Mouse (Mus musculus): Measurements from ENCODE around the gene Gm14444. TPM values are rescaled to one million over a fixed set of nuclear protein-coding genes. Genes with fewer than 3 reads are reported as not detected.
"Not testable (repeated sequence)": the region's sequence is repeated elsewhere in the genome, so short reads cannot be mapped to it uniquely, and the experiment has no call there.

Gene Gm14444
- total RNA-seq (2014; fragmentation: Nextera tagmentation) (not detected in 2 replicates), total RNA-seq (2017) (not detected in 2 replicates)

GRCm38 (mm10) chr2:175010022-175010421, at the start of gene Gm14444:
TSS of gene Gm14444 (plus strand) at chr2:175010241.
- ATAC-seq (replicated peaks; ENCODE audit: poor library complexity, severe bottlenecking) = not testable (repeated sequence)

DNA sequence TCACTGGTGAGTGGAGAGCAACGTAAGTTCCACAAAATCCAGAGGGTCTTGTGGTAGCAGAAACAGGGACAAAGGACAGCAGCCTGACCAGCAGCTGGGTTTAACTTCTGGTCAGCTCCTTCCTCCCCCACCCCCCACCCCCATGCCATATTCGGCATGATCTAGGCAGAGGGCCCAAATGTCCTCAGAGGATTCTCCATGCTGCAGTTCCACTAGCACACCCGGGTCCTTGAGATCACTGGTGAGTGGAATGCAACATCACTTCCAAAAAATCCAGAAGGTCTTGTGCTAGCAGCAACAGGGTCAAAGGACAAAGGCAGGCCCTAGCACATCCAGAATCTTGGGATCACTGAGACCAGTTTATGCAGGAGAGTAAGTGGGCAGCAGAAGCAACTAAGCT, 44.6 kb upstream of the Gm14444 start:
- ATAC-seq (replicated peaks; ENCODE audit: poor library complexity, severe bottlenecking) = not testable (repeated sequence)

DNA sequence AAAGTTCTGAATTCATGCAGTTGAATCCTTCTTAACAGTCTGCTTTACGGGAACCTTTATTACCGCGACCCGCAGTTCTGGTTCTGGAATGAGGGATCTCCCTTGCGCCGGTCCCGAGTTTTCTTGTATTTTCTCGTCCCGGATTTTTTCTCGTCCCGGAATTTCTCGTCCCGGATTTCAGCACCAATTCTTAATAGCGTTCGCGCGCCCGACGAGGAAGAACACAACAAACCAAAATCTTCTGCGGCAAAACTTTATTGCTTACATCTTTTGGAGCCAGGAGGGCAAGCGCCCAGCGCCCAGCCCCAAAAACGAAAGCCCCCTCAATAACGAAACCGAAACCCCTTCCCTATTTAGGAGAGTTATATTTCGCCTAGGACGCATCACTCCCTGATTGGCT, 34.2 kb downstream of the Gm14444 start:
- not testable (repeated sequence) for ATAC-seq (replicated peaks; ENCODE audit: poor library complexity, severe bottlenecking)

- not testable (repeated sequence) for ATAC-seq (replicated peaks; ENCODE audit: poor library complexity, severe bottlenecking)
These were observed 57.7 kb downstream of the Gm14444 start, which contains the start of gene Gm14393 for GRCm38 (mm10) chr2:175067681-175068261. TSS of gene Gm14393 (minus strand) at chr2:175067781.

Other genes starting within 250 kb of the Gm14444 start
- gene Edn3, start 249.6 kb upstream of the Gm14444 start, total RNA-seq (2014; fragmentation: Nextera tagmentation) = not detected in 2 replicates
- gene Edn3, start 249.6 kb upstream of the Gm14444 start, total RNA-seq (2017) = not detected in 2 replicates
- gene Gm14393, start 57.5 kb downstream of the Gm14444 start, total RNA-seq (2014; fragmentation: Nextera tagmentation) = not detected in 2 replicates
- gene Gm14393, start 57.5 kb downstream of the Gm14444 start, total RNA-seq (2017) = not detected in 2 replicates
- gene Gm14399, start 131.8 kb downstream of the Gm14444 start, total RNA-seq (2014; fragmentation: Nextera tagmentation) = 4.1 and 17.1 TPM in 2 replicates
- gene Gm14399, start 131.8 kb downstream of the Gm14444 start, total RNA-seq (2017) = 15.5 and 60.9 TPM in 2 replicates
- 0.06 TPM in 1 of 2 replicates, not detected in the other for gene Gm14443, start 165.6 kb downstream of the Gm14444 start, total RNA-seq (2014; fragmentation: Nextera tagmentation)
- gene Gm14443, start 165.6 kb downstream of the Gm14444 start, total RNA-seq (2017) = 0.22 and 0.31 TPM in 2 replicates
- gene Gm14391, start 196.7 kb downstream of the Gm14444 start, total RNA-seq (2014; fragmentation: Nextera tagmentation) = 7.6 and 11.2 TPM in 2 replicates
- gene Gm14391, start 196.7 kb downstream of the Gm14444 start, total RNA-seq (2017) = 12.1 and 24.7 TPM in 2 replicates

Measured in granulocyte monocyte progenitor cell, adult 5-6 weeks (primary cell).